Mouse (Mus musculus) limb, embryonic 11.5 days (tissue): ENCODE data around the gene Tbc1d4. TPM values are rescaled to one million over a fixed set of nuclear protein-coding genes. Genes with fewer than 3 reads are reported as not detected.

Source experiments
- ATAC-seq: fragments of 200-750 bp; cut with Nextera tagmentation; 2 replicates; pipeline ENCODE4 v1.8.0; 2017; ENCODE audit warnings: low read depth; ENCODE audit not compliant: insufficient number of reproducible peaks, low FRiP score, low TSS enrichment
- DNase-seq: peaks from one replicate; pipeline ENCODE4 v3.0.0-alpha.2; 2015; ENCODE audit warnings: low spot score
- H3K27ac ChIP-seq: fragments of 300-500 bp; sonication (generic); replicated peaks from 2 replicates; pipeline ENCODE4 v1.5.1; 2014; ENCODE audit warnings: low read depth, mild to moderate bottlenecking, low read length
- H3K27me3 ChIP-seq: fragments of 300-500 bp; sonication (generic); 2 replicates; pipeline ENCODE4 v1.6.1; 2014; ENCODE audit warnings: mild to moderate bottlenecking, low read length, mixed read lengths; ENCODE audit not compliant: control insufficient read depth, insufficient read depth
- H3K36me3 ChIP-seq: fragments of 300-500 bp; sonication (generic); 2 replicates; pipeline ENCODE4 v1.6.1; 2014; ENCODE audit warnings: mild to moderate bottlenecking, low read length, moderate library complexity, mixed read lengths; ENCODE audit not compliant: control insufficient read depth, insufficient read depth
- H3K4me1 ChIP-seq: fragments of 300-500 bp; sonication (generic); 2 replicates; pipeline ENCODE4 v1.6.1; 2014; ENCODE audit warnings: low read length, mixed read lengths; ENCODE audit not compliant: control insufficient read depth, insufficient read depth
- H3K4me2 ChIP-seq: fragments of 300-500 bp; sonication (generic); 2 replicates; pipeline ENCODE4 v1.6.1; 2014; ENCODE audit warnings: low read depth, mild to moderate bottlenecking, moderate library complexity; ENCODE audit not compliant: severe bottlenecking
- H3K4me3 ChIP-seq: fragments of 300-500 bp; sonication (generic); 2 replicates; pipeline ENCODE4 v1.5.1; 2014; ENCODE audit warnings: low read depth, low read length
- H3K9ac ChIP-seq: fragments of 300-500 bp; sonication (generic); 2 replicates; pipeline ENCODE4 v1.6.1; 2014; ENCODE audit warnings: mild to moderate bottlenecking, low read length
- H3K9me3 ChIP-seq: fragments of 300-500 bp; sonication (generic); 2 replicates; pipeline ENCODE4 v1.6.1; 2016; ENCODE audit warnings: low read length; ENCODE audit not compliant: control insufficient read depth
- WGBS: fragments of 180-500 bp; shearing (Covaris S2); extraction: QIAGEN DNeasy Blood & Tissue Kit; methylation state at CpG from one replicate; pipeline ENCODE4 v1.1.7; 2014; 5-methylcytosine and 5-hydroxymethylcytosine counted together
- polyA plus RNA-seq: library from polyadenylated mRNA; unstranded; fragments of >200 nt; fragmentation: Nextera tagmentation; extraction: Ambion mirVana; gene quantifications from 2 replicates; pipeline ENCODE4 v1.2.1, GENCODE M21; 2014

Tbc1d4 gene
- polyA plus RNA-seq, 1 experiment from 2014 or later: 6.3 TPM

GRCm38 (mm10) chr14:101532090-101532695, 76.8 kb downstream of the Tbc1d4 start:
- H3K9ac ChIP-seq: no peak overlapping the region
- 75% methylated on average over 7 of the region's 7 CpGs for WGBS
- H3K9me3 ChIP-seq: no peaks in the 10 kb centered on the region
- DNase-seq: no peak
- H3K27me3 ChIP-seq: no peaks in the 10 kb centered on the region
- no peak overlapping the region for H3K4me2 ChIP-seq
- no peaks in the 10 kb centered on the region for H3K4me1 ChIP-seq
- H3K36me3 ChIP-seq: no peaks in the 10 kb centered on the region
- no peak overlapping the region for H3K4me3 ChIP-seq
- no peak overlapping the region for H3K27ac ChIP-seq
- ATAC-seq: no peak

- DNase-seq: no peak
- Histone ChIP-seq H3K9ac (no peak overlapping the region), H3K27me3 (no peaks in the 10 kb centered on the region), H3K4me1 (no peaks in the 10 kb centered on the region), H3K9me3 (no peaks in the 10 kb centered on the region), H3K27ac (no peak overlapping the region), H3K36me3 (no peaks in the 10 kb centered on the region), H3K4me3 (no peak overlapping the region), H3K4me2 (no peak overlapping the region)
- no peak for ATAC-seq
- 83% methylated on average over 2 of the region's 2 CpGs for WGBS
Measured at GRCm38 (mm10) chr14:101530455-101530854, 78.5 kb downstream of the Tbc1d4 start.

- 90% methylated on average over 6 of the region's 6 CpGs for WGBS
- Histone ChIP-seq H3K9ac (no peak overlapping the region), H3K4me3 (no peak overlapping the region), H3K9me3 (no peaks in the 10 kb centered on the region), H3K4me2 (no peak overlapping the region), H3K36me3 (no peaks in the 10 kb centered on the region), H3K27ac (no peak overlapping the region), H3K27me3 (no peaks in the 10 kb centered on the region), H3K4me1 (no peaks in the 10 kb centered on the region)
- no peak for ATAC-seq
- DNase-seq: no peak
Measured at GRCm38 (mm10) chr14:101529194-101529593, 79.8 kb downstream of the Tbc1d4 start.

GRCm38 (mm10) chr14:101527420-101527996, 81.5 kb downstream of the Tbc1d4 start:
- Histone ChIP-seq H3K4me2 (no peak overlapping the region), H3K4me3 (no peak overlapping the region), H3K4me1 (no peaks in the 10 kb centered on the region), H3K36me3 (no peaks in the 10 kb centered on the region), H3K27ac (no peak overlapping the region), H3K9ac (no peak overlapping the region), H3K27me3 (no peaks in the 10 kb centered on the region), H3K9me3 (no peaks in the 10 kb centered on the region)
- 88% methylated on average over 11 of the region's 11 CpGs for WGBS
- DNase-seq (no peak), ATAC-seq (no peak)

- Histone ChIP-seq H3K27me3 (no peaks in the 10 kb centered on the region), H3K9ac (no peak overlapping the region), H3K4me3 (no peak overlapping the region), H3K9me3 (no peaks in the 10 kb centered on the region), H3K27ac (no peak overlapping the region), H3K4me2 (no peak overlapping the region), H3K4me1 (no peaks in the 10 kb centered on the region), H3K36me3 (no peaks in the 10 kb centered on the region)
- no peak for DNase-seq
- WGBS: 48% methylated on average over 1 of the region's 1 CpGs
- no peak for ATAC-seq
Measured at GRCm38 (mm10) chr14:101526478-101526877, 82.5 kb downstream of the Tbc1d4 start.

GRCm38 (mm10) chr14:101519964-101520363, 89.0 kb downstream of the Tbc1d4 start:
- ATAC-seq: no peak

GRCm38 (mm10) chr14:101518259-101518658, 90.7 kb downstream of the Tbc1d4 start:
- H3K27me3 ChIP-seq: no peaks in the 10 kb centered on the region
- ATAC-seq (no peak), DNase-seq (no peak)
- WGBS: 62% methylated on average over 14 of the region's 14 CpGs
- H3K27ac ChIP-seq: no peak overlapping the region
- H3K4me3 ChIP-seq: no peak overlapping the region
- H3K4me1 ChIP-seq: no peaks in the 10 kb centered on the region
- H3K4me2 ChIP-seq: no peak overlapping the region
- H3K9ac ChIP-seq: no peak overlapping the region
- H3K9me3 ChIP-seq: no peaks in the 10 kb centered on the region
- H3K36me3 ChIP-seq: no peaks in the 10 kb centered on the region

More at GRCm38 (mm10) chr14:101519964-101520363, 89.0 kb downstream of the Tbc1d4 start:
- H3K9ac ChIP-seq: no peak overlapping the region
- H3K9me3 ChIP-seq: no peaks in the 10 kb centered on the region
- 79% methylated on average over 2 of the region's 2 CpGs for WGBS
- no peak overlapping the region for H3K4me3 ChIP-seq
- H3K4me1 ChIP-seq: no peaks in the 10 kb centered on the region
- no peaks in the 10 kb centered on the region for H3K27me3 ChIP-seq
- DNase-seq: no peak
- no peak overlapping the region for H3K27ac ChIP-seq
- no peaks in the 10 kb centered on the region for H3K36me3 ChIP-seq
- H3K4me2 ChIP-seq: no peak overlapping the region

GRCm38 (mm10) chr14:101517801-101518200, 91.2 kb downstream of the Tbc1d4 start:
- no peak for DNase-seq
- Histone ChIP-seq H3K27me3 (no peaks in the 10 kb centered on the region), H3K27ac (no peak overlapping the region), H3K4me1 (no peaks in the 10 kb centered on the region), H3K9ac (no peak overlapping the region), H3K36me3 (no peaks in the 10 kb centered on the region), H3K4me3 (no peak overlapping the region), H3K4me2 (no peak overlapping the region), H3K9me3 (no peaks in the 10 kb centered on the region)
- WGBS: 74% methylated on average over 6 of the region's 6 CpGs
- ATAC-seq: no peak

- WGBS: 27% methylated on average over 5 of the region's 5 CpGs
- DNase-seq: peak; percentile 38
Measured at GRCm38 (mm10) chr14:101517341-101517740, 91.7 kb downstream of the Tbc1d4 start.

More at GRCm38 (mm10) chr14:101517341-101517740, 91.7 kb downstream of the Tbc1d4 start:
- Histone ChIP-seq H3K27me3 (no peaks in the 10 kb centered on the region), H3K4me2 (no peak overlapping the region), H3K4me1 (no peaks in the 10 kb centered on the region), H3K4me3 (no peak overlapping the region), H3K27ac (no peak overlapping the region), H3K36me3 (no peaks in the 10 kb centered on the region), H3K9ac (no peak overlapping the region), H3K9me3 (no peaks in the 10 kb centered on the region)
- no peak for ATAC-seq
